Mouse (Mus musculus): ENCODE measurements around the gene Mtr.

DNA sequence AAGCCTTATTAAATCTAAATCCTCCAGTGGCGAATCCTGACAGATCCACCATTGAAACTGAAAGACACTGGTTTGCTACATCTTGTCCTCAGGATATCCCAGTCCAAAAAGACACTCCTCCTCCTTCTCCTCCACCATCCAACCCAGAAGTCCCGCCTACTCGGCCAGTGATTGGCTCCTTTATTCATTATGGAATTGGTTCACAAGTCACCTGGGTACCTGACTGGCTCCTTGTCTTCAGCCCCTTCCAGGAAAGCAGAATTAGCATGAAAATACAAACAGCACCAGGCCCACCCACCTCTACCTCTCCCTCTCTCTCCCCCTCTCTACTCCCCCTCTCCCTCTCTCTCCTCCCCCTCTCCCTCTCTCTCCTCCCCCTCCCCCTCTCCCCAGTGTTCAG, 81.2 kb downstream of the Mtr start:
- TF ChIP-seq CTCF (IDR thresholded peaks at IDR 0.05; ENCODE audit: extremely low read depth, insufficient read depth, low read length) (no peak), POLR2A (IDR thresholded peaks at IDR 0.05; ENCODE audit: extremely low read depth, insufficient read depth, low read length) (no peak)
